Mouse (Mus musculus): ENCODE data around the gene Scn3b.

- TF ChIP-seq CTCF (IDR thresholded peaks at IDR 0.05) (no peak), EP300 (IDR thresholded peaks at IDR 0.05) (no peak)
Measured at GRCm38 (mm10) chr9:40239749-40240148, 29.3 kb upstream of the Scn3b start.
